Mouse (Mus musculus) CH12.LX (cell line): ENCODE results near the gene Pimreg.

Experiments used
- CTCF ChIP-seq, 2 experiments: IDR thresholded peaks in 1 of 2; conservative IDR thresholded peaks in 1 of 2; 2 replicates each; pipeline ENCODE4 v1.5.1; 2011 to 2012; ENCODE audit warnings: low read depth in 2 of 2, low read length in 2 of 2, improper control_type of control experiment in 1 of 2, inconsistent platforms in 1 of 2, mild to moderate bottlenecking in 1 of 2, moderate library complexity in 1 of 2
- ETS1 ChIP-seq: conservative IDR thresholded peaks from 2 replicates; pipeline ENCODE4 v1.6.1; 2012; ENCODE audit warnings: low read depth, mild to moderate bottlenecking, inconsistent platforms, low read length, improper control_type of control experiment, moderate library complexity
- MXI1 ChIP-seq: IDR thresholded peaks from 2 replicates; pipeline ENCODE4 v1.6.1; 2011; ENCODE audit warnings: mild to moderate bottlenecking, low read depth, low read length, improper control_type of control experiment
- RAD21 ChIP-seq: IDR thresholded peaks from 2 replicates; pipeline ENCODE4 v1.6.1; 2011; ENCODE audit warnings: low read depth, mild to moderate bottlenecking, low read length, improper control_type of control experiment, moderate library complexity
- TCF12 ChIP-seq: IDR thresholded peaks from 2 replicates; pipeline ENCODE4 v1.6.1; 2014; ENCODE audit warnings: low read depth, mild to moderate bottlenecking, inconsistent platforms, low read length, improper control_type of control experiment
- USF2 ChIP-seq: conservative IDR thresholded peaks from 2 replicates; pipeline ENCODE4 v1.6.1; 2011; ENCODE audit warnings: low read depth, low read length, improper control_type of control experiment

DNA sequence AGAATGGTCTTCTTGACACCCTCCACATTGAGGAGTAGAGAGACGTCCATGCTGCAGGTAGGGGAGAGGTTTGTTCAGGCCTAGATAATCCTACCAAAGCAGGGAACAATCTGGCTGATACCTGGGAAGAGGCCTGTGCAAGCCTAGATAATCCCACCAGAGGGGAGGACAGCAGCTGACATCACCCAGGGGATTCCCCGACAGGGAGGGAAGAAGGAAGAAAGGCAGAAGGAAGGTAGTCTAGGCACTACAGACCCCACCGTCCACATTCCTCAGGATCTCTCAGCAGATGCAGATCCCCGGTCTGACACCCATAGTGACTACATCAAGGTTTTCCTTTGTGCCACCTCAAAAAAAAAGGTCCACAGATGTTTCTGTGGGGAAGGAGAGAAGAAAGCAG, 4.4 kb upstream of the Pimreg start, which contains the start of gene Aipl1:
- no peak for TF ChIP-seq CTCF (conservative IDR thresholded peaks at IDR 0.05 in 1 of 2, IDR thresholded peaks at IDR 0.05 in 1 of 2; ENCODE audit: low read depth in 2 of 2, low read length in 2 of 2)
- TF ChIP-seq ETS1, result no peak
- no peak for TF ChIP-seq MXI1
- TF ChIP-seq RAD21, result no peak
- TF ChIP-seq TCF12, result no peak
- TF ChIP-seq USF2, result no peak
